Mouse (Mus musculus): ENCODE results near the gene Pdcd2. TPM values are rescaled to one million over a fixed set of nuclear protein-coding genes. Genes with fewer than 3 reads are reported as not detected.
A peak's percentile ranks its signal among the peaks of the same experiment; 100 is the strongest.
"Not testable (repeated sequence)": the region's sequence is repeated elsewhere in the genome, so short reads cannot be mapped to it uniquely, and the experiment has no call there.

Pdcd2 gene
- total and polyA plus RNA-seq, 3 experiments, result 9.2 to 16.4 (median 13.9) TPM

DNA sequence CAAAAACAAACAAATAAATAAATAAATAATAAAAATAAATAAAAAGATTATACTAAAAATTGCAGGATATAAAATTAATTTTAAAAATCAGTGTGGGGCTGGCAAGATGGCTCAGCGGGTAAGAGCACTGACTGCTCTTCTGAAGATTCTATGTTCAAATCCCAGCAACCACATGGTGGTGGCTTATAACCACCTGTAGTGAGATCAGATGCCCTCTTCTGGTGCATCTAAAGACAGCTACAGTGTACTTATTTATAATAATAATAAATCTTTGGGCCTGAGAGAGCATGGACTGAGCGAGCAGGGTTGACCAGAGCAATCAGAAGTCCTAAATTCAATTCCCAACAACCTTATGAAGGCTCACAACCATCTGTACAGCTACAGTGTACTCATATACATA lies 32.8 kb upstream of the Pdcd2 start:
- H3K36me3 ChIP-seq (ENCODE audit: control insufficient read depth, insufficient read depth, low read length), result no peaks in the 10 kb centered on the region
- TF ChIP-seq EP300 (IDR thresholded peaks at IDR 0.05; ENCODE audit: insufficient read depth, low read depth, low read length) (no peak), CTCF (IDR thresholded peaks at IDR 0.05) (no peak), POLR2A (IDR thresholded peaks at IDR 0.05; ENCODE audit: insufficient read depth, low read depth, low read length) (no peak)
- intact Hi-C loops (cut with DNase I), result loop anchor here (5.0 to 10.0 kb wide), 2 partner anchors 147 to 615 kb away; partner anchors contain the start of genes 1600012H06Rik and Wdr27
- WGBS, result 95% methylated on average over 2 of the region's 2 CpGs
- H3K79me2 ChIP-seq (replicated peaks; ENCODE audit: control insufficient read depth, insufficient read depth, low read length), result no peaks in the 10 kb centered on the region
- no peaks in the 10 kb centered on the region; the same call in 1 of the 2 replicates for H3K4me1 ChIP-seq (ENCODE audit: control insufficient read depth, insufficient read depth, low read length)
- H3K4me3 ChIP-seq, result no peak overlapping the region
- H3K27me3 ChIP-seq (ENCODE audit: control insufficient read depth, insufficient read depth, low read length), result no peaks in the 10 kb centered on the region
- no peak for DNase-seq
- no peak overlapping the region for H3K9ac ChIP-seq (ENCODE audit: low read depth, low read length)
- no peak overlapping the region for H3K27ac ChIP-seq

DNA sequence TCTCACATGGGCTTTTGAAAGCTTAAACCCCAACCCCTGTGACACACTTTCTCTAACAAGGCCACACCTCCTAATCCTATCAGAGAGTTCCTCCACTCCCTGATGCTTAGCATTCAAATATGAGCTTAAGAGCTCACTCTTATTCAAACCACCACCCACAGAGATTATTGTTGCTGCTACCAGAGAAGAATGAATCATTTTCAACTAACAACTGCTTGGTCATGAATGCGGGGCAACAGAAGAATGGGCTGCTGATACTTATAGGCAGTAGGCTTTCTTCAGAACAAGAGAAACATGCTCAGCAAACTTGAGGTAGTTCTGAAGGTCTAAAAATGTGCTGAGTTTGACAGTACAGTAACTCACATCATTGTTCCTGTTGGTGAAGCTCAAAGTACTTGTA lies 22.6 kb upstream of the Pdcd2 start:
- no peaks in the 10 kb centered on the region for H3K4me1 ChIP-seq (ENCODE audit: control insufficient read depth, insufficient read depth, low read length)
- no peaks in the 10 kb centered on the region for H3K79me2 ChIP-seq (replicated peaks; ENCODE audit: control insufficient read depth, insufficient read depth, low read length)
- no peak for DNase-seq
- H3K27ac ChIP-seq, result no peak overlapping the region
- H3K4me3 ChIP-seq, result no peak overlapping the region
- H3K9ac ChIP-seq (ENCODE audit: low read depth, low read length), result no peak overlapping the region
- intact Hi-C loops (cut with DNase I), result no loop called here
- no peaks in the 10 kb centered on the region for H3K27me3 ChIP-seq (ENCODE audit: control insufficient read depth, insufficient read depth, low read length)
- WGBS, result 69% methylated on average over 1 of the region's 1 CpGs
- TF ChIP-seq POLR2A (IDR thresholded peaks at IDR 0.05; ENCODE audit: insufficient read depth, low read depth, low read length) (no peak), CTCF (IDR thresholded peaks at IDR 0.05) (no peak), EP300 (IDR thresholded peaks at IDR 0.05; ENCODE audit: insufficient read depth, low read depth, low read length) (no peak)
- no peaks in the 10 kb centered on the region for H3K36me3 ChIP-seq (ENCODE audit: control insufficient read depth, insufficient read depth, low read length)

DNA sequence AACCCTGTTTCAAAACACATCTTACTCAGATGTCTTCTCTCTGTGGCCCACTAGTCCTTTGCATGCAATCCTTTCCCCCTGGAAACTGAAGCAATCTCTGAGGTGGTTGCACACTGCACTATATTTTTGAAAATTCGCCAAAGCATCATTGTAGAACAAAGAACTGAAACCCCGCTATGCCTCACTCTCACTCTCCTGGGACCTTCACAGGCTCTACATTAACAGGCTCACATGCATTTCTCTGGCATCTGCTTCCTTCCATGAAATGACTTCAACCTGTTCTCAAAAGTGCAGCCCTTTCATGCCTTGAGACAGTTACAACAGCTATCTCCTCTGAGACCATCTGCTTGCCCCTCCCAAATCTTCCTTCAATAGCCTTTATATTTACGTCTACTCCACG lies 19.3 kb upstream of the Pdcd2 start:
- Histone ChIP-seq H3K9ac (ENCODE audit: low read depth, low read length) (no peak overlapping the region), H3K79me2 (replicated peaks; ENCODE audit: control insufficient read depth, insufficient read depth, low read length) (no peaks in the 10 kb centered on the region), H3K4me3 (no peak overlapping the region), H3K4me1 (ENCODE audit: control insufficient read depth, insufficient read depth, low read length) (no peaks in the 10 kb centered on the region), H3K27me3 (ENCODE audit: control insufficient read depth, insufficient read depth, low read length) (no peaks in the 10 kb centered on the region), H3K27ac (no peak overlapping the region), H3K36me3 (ENCODE audit: control insufficient read depth, insufficient read depth, low read length) (no peaks in the 10 kb centered on the region)
- no peak for TF ChIP-seq CTCF (IDR thresholded peaks at IDR 0.05)
- no peak for TF ChIP-seq POLR2A (IDR thresholded peaks at IDR 0.05; ENCODE audit: insufficient read depth, low read depth, low read length)
- TF ChIP-seq EP300 (IDR thresholded peaks at IDR 0.05; ENCODE audit: insufficient read depth, low read depth, low read length), result no peak
- intact Hi-C loops (cut with DNase I), result no loop called here
- no peak for DNase-seq
- WGBS, result 59% methylated on average over 4 of the region's 4 CpGs

DNA sequence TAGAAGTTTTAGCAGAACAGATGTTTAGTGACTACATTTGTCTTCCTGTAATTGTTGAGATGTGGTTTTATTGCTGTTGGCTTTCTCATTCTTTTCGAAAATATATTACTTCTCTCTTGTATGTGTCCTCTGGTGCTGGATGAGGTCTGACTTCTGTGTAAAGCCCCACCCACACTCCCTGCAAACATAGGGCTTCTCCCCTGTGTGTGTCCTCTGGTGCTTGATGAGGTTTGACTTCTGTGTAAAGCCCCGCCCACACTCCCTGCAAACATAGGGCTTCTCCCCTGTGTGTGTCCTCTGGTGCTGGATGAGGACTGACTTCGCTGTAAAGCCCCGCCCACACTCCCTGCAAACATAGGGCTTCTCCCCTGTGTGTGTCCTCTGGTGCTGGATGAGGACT lies 16.8 kb upstream of the Pdcd2 start:
- H3K4me3 ChIP-seq; H3K79me2 ChIP-seq (replicated peaks; ENCODE audit: control insufficient read depth, insufficient read depth, low read length); H3K9ac ChIP-seq (ENCODE audit: low read depth, low read length); H3K4me1 ChIP-seq (ENCODE audit: control insufficient read depth, insufficient read depth, low read length); intact Hi-C loops (cut with DNase I); DNase-seq; H3K27ac ChIP-seq; H3K36me3 ChIP-seq (ENCODE audit: control insufficient read depth, insufficient read depth, low read length); H3K27me3 ChIP-seq (ENCODE audit: control insufficient read depth, insufficient read depth, low read length): not testable (repeated sequence)
- WGBS, result 57% methylated on average over 4 of the region's 4 CpGs

DNA sequence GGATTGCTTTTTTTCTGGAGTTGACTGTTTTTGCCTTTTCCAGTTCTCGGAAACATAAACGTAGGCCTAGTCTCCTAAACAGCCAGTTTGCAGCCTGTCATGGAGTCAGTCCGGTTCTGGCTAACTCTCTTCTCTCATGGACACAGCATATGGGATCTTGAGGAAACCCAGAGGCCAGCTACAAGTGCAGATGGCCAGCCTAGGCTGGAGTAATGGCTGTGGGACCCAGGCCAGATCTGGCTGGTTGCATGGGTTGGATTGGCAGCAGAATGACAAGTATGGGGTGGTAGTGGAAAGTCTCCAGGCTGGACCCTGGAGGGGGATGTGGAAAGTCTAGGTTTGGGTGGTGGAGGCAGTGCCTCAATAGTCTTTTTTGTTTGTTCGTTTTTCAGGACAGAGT lies 13.2 kb upstream of the Pdcd2 start:
- intact Hi-C loops (cut with DNase I), result no loop called here

DNA sequence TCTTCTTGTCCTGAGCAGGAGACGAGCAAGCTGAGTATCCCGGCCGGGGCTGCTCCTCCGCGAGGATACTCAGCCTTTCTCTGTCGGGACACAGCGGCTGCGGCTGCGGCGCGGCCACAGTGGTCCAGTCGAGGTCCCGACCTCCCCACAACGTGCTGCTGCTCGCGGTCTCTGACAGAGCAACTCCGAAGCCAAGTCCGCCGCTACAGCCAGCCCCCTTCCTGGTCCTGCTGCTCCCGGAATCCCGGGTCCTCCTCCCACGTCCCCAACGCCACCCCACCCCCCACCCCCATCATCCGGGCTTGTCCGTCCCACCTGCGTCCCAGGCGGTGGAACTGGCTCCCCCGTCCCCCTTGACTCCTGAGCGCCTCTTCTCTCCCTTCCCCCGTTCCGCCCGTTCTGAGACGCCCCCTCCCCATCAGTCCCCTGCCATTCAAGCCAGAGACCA lies 9.4 kb upstream of the Pdcd2 start:
- H3K79me2 ChIP-seq (replicated peaks; ENCODE audit: control insufficient read depth, insufficient read depth, low read length), result no peaks in the 10 kb centered on the region
- no peaks in the 10 kb centered on the region for H3K4me1 ChIP-seq (ENCODE audit: control insufficient read depth, insufficient read depth, low read length)
- WGBS, result 3% methylated on average over 32 of the region's 33 CpGs
- H3K4me3 ChIP-seq, result peak overlapping the region; percentile 43
- no peak overlapping the region for H3K27ac ChIP-seq
- TF ChIP-seq EP300 (IDR thresholded peaks at IDR 0.05; ENCODE audit: insufficient read depth, low read depth, low read length) (no peak), CTCF (IDR thresholded peaks at IDR 0.05) (no peak), POLR2A (IDR thresholded peaks at IDR 0.05; ENCODE audit: insufficient read depth, low read depth, low read length) (no peak)
- peak overlapping the region; percentile 69 for H3K9ac ChIP-seq (ENCODE audit: low read depth, low read length)
- H3K27me3 ChIP-seq (ENCODE audit: control insufficient read depth, insufficient read depth, low read length), result peaks cover 3% of the 10 kb centered on the region; the same call in 1 of the 2 replicates
- intact Hi-C loops (cut with DNase I), result no loop called here
- no peaks in the 10 kb centered on the region for H3K36me3 ChIP-seq (ENCODE audit: control insufficient read depth, insufficient read depth, low read length)
- DNase-seq, result peak in 1 of 2 experiments; percentile 29

More for the DNA sequence above, 13.2 kb upstream of the Pdcd2 start:
- TF ChIP-seq EP300 (IDR thresholded peaks at IDR 0.05; ENCODE audit: insufficient read depth, low read depth, low read length) (no peak), CTCF (IDR thresholded peaks at IDR 0.05) (no peak), POLR2A (IDR thresholded peaks at IDR 0.05; ENCODE audit: insufficient read depth, low read depth, low read length) (no peak)
- no peak for DNase-seq
- Histone ChIP-seq H3K4me1 (ENCODE audit: control insufficient read depth, insufficient read depth, low read length) (no peaks in the 10 kb centered on the region), H3K79me2 (replicated peaks; ENCODE audit: control insufficient read depth, insufficient read depth, low read length) (no peaks in the 10 kb centered on the region), H3K36me3 (ENCODE audit: control insufficient read depth, insufficient read depth, low read length) (no peaks in the 10 kb centered on the region), H3K9ac (ENCODE audit: low read depth, low read length) (no peak overlapping the region), H3K27me3 (ENCODE audit: control insufficient read depth, insufficient read depth, low read length) (peaks cover 3% of the 10 kb centered on the region; the same call in 1 of the 2 replicates), H3K27ac (no peak overlapping the region), H3K4me3 (no peak overlapping the region)
- 67% methylated on average over 4 of the region's 4 CpGs for WGBS

Data from heart, adult 2 months (tissue).